Mouse (Mus musculus): Measurements from ENCODE around the gene Sbk2.

Gene Sbk2

DNA sequence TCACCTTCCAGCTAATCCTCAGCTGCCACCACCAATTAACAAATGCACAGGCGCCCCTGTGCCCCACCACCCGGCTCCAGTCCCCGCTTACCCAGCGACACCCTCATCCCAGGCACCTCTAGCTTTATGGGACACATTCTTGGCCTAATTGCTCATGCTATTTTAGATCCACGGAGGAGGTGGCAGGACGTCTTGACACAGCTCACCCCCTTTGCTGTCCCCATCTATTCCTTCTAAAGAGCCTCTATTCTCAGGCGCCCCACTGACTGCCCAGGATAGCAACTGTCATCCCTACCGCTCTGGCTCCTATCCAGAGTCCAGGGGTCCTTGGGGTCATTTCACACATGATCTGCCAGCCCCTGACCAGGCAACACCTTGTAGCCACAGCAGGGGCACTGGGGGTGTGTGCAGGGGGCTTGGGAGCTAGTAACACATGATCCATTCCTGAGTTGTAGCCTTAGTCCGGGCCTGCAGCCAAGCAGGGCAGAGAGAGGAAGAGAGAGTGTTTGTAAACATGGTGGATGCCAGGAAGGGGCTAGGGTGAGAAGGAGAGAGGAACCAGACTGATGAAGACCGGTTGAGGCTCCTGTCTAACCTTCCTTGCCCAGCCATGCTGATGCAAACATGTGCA is 10.3 kb downstream of the Sbk2 start:
- in situ Hi-C loops (cut with MseI, MboI), result no loop called here

DNA sequence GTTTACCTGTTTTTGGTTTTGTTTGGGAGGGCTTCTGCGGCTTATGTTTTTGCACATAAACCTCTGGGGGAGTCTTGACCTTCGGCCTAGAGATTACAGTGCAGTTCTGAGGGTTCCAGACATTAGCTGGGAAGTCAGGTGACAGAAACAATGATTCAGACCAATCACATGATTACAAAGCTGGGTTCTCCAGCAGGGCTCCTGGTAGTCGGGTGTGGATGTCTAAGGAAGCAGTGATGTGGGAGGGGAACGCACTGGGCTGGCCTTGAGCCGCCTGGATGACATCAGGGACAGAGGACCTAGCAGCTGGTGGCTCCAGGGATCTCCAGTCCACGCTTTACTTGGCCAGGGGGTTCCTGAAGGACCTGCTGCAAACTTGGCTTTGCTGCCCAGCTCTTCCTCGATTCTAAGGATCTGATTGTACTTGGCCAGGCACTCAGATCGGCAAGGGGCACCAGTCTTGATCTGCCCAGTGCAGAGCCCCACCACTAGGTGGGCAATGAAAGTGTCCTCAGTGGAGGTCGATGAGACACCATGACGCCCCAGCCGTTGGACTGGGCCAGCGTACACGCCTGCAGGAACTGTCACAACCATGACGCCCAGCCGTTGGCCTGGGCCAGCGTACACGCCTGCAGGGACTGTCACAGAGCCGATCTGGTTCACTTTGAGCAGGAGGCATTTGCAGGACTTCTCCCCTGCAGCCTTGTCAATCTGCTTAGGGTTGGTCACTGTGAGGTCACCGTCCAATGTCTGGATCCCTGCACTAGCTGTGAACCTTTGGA is 13.5 kb downstream of the Sbk2 start:
- in situ Hi-C loops (cut with MseI, MboI), result no loop called here

DNA sequence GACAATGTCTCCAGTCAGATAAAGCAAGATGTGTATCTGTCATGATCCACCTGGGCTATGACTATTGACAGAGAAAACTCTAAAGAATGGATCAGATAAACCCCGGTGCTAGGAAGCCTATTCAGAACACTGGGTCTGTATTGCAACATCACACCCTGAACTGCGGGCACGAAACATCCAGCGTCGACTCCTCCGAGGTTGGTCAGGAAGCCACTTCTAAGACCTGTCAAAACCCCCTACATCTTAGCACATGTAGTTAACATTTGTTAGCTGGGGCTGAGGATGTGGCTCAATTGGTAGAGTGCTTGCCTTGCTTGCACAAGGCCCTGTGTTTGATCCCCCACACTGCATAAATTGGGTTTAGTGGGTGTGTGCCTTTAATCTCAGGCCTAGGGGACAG is 15.8 kb downstream of the Sbk2 start:
- in situ Hi-C loops (cut with MseI, MboI), result loop anchor here in 1 of 2 experiments (10.0 kb wide), 1 partner anchor 96 kb away; no protein-coding TSS in a partner anchor

DNA sequence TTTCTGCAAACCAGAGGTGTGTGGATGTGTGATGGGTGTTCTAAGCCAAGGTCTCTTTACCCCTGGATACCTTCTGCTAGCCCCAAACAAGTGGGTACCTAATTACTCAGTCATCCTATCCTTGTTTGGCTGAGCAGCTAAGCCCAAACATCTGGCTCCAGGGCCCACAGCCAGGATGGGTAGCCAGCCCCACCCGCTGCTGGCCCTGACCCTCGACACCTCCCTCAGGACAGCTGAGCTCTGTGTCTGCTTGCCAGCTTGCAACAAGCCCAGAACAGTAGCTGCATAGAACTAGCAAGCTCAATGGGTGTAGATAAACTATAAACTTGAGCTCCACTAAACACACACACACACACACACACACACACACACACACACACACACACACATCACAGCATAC is 16.4 kb downstream of the Sbk2 start:
- in situ Hi-C loops (cut with MseI, MboI), result loop anchor here in 1 of 2 experiments (10.0 kb wide), 1 partner anchor 97 kb away; no protein-coding TSS in a partner anchor

DNA sequence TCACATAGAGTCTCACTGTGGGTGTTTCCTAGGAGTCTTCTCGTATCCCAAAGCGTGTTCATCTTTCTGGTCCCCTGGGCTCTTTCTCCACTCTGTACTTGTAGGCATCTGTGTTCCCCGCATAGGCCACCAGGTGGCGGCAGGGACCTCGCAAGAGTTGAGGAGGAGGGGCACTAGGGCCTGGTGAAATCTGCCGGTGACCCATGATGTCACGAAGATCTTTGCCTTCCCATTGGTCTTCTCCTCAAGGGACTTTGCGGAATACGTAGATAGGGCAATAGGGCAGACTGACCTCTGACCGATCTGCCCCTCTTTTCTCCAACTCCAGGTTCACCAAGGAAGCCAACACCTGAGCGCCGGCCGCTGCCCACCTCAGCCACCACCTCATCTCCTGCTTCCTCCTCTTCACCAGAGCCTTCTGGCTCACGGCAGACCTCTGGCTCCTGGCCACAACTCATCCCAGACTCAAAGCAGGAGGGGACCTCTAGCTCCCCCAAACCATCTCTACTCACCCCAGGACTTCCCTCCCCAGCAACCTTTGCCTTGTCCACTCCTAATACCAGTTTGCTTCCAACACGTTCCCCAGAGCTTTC is 20.9 kb downstream of the Sbk2 start:
- in situ Hi-C loops (cut with MseI, MboI), result loop anchor here (5.0 to 10.0 kb wide), 2 partner anchors 101 to 104 kb away; no protein-coding TSS in a partner anchor

DNA sequence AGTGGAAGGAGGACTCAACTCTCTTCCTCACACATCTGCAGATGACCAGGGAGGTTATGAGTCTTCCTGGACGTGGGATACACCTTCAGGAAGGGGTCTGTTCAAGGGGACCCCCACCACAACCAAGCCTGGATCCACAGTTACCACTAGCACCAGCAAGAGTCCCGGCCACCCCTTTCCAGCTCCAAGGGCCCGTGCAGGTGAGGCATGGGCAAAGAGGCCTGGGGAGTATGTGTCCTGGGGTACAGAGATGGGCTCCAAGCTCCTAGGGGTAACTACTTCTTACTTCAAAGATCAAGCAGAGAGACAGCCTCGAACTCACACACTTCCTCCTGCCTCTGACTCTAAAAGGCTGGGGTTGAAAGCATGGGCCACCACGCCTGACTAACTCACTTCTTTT is 21.5 kb downstream of the Sbk2 start:
- in situ Hi-C loops (cut with MseI, MboI), result loop anchor here (5.0 to 10.0 kb wide), 2 partner anchors 102 to 105 kb away; no protein-coding TSS in a partner anchor

DNA sequence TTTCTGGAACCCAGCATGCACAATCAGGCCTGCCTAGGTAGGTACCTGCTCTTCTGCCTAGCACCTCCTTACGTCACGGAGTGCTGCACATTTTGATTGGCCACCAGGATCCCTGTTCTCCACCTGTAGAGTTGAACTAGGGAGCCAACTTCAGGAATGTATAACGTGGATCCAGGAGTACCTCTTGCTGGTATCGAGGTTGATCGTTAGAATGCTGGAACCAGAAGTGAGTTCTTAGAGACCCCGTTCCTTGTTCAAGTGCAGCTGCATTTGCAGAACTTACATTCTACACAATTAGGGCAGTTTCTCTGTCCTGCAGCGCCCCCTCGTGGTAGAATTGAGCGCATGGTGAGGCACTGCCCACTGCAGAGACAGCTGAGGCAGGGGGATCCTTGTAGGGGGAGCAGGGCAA is 24.1 kb downstream of the Sbk2 start:
- in situ Hi-C loops (cut with MseI, MboI), result loop anchor here (5.0 to 10.0 kb wide), 2 partner anchors 105 to 107 kb away; no protein-coding TSS in a partner anchor

DNA sequence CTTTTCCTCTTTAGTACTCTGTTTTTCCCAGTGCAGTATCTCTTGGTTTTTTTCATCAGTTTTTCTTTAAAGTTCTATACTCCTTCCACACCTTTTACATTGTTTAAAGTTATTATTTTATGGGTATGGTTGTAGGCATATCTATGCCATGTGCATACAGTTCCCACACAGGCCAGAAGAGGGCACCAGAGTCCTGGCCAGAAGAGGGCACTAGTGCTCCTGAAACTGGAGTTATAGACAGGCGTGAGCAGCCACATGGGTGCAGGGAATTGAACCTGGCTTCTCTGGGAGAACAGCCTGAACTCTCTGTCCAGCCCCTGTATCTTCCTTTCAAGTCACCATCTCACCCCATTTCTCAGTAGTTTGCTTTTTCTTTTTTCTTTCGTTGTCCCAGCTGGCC is 25.8 kb downstream of the Sbk2 start:
- in situ Hi-C loops (cut with MseI, MboI), result no loop called here

DNA sequence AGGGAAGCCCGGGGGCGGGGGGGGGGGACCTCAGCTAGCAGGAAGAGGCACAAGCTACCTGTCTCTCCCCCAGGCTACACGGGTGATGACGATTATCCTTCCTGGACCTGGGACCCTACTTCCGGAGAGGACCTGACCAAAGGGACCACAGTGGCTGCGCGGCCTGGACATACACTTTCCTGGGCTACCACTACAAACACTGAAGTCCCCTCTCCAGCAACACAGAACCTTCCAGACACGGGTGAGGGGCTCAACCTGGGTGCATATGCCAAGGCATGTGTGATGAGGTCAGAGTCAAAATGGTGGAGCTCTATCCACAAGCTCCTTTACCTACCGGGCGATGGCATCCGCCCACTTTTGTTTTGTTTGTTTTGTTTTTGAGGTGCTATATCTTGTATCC is 26.8 kb downstream of the Sbk2 start:
- in situ Hi-C loops (cut with MseI, MboI), result no loop called here

DNA sequence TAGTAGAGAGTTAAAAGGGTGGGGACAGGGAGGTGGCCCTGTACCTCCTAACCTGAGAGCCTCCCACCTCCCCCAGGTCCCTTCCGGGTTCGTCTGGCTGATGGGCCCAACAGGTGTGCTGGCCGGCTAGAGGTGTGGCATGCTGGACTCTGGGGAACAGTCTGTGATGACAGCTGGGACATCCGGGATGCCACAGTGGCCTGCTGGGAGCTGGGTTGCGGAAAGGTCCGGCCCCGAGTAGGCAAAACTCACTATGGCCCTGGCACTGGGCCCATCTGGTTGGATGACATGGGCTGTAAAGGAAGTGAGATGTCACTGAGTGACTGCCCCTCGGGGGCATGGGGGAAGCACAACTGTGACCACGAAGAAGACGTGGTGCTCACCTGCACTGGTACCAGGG is 27.4 kb downstream of the Sbk2 start:
- in situ Hi-C loops (cut with MseI, MboI), result no loop called here

DNA sequence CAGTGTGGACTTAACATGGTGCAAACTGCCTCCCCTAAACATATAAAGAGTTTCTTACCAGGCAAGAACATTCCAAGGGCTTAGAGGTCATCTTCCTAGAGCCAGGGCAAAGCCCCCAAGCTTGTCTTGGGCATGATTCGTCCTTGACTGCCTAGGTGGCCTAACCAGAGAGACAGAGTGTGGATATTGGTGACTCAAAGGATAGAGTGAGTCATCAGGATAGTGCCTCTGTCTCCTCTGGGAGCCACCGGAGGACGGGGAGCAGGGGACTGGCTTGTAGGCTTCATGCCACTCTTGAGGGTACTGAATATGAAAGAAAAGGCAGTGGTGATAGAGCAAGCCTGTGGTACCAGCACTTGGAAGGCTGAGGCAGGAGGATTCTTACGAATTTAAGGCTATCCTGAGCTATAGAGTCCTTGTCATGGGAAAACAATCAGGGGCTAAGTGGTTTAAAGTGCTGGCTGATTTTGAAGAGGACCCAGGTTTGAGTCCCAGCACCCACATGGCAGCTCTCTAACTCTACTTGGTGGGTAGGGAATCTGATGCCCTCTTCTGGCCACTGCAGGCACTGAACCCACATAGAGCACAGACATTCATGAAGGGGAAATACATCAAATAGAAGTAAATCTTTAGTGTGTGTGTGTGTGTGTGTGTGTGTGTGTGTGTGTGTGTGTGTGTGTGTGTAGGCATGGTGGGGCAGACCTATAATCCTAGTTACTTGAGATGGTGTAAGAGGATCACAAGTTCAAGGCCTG is 29.9 kb downstream of the Sbk2 start:
- in situ Hi-C loops (cut with MseI, MboI), result no loop called here

DNA sequence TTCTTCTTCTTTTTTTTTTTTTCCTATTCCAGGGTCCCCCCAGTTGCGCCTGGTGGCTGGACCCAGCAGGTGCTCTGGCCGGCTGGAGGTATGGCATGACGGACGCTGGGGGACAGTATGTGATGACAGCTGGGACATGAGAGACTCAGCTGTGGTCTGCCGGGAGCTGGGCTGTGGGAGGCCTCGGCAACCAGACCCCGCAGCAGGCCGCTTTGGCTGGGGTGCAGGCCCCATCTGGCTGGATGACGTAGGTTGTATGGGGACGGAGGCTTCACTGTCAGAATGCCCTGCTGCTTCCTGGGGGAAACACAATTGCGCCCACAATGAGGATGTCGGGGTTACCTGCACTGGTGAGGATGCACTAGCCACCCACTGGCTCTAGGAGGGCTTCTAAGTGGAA is 31.1 kb downstream of the Sbk2 start:
- in situ Hi-C loops (cut with MseI, MboI), result no loop called here

DNA sequence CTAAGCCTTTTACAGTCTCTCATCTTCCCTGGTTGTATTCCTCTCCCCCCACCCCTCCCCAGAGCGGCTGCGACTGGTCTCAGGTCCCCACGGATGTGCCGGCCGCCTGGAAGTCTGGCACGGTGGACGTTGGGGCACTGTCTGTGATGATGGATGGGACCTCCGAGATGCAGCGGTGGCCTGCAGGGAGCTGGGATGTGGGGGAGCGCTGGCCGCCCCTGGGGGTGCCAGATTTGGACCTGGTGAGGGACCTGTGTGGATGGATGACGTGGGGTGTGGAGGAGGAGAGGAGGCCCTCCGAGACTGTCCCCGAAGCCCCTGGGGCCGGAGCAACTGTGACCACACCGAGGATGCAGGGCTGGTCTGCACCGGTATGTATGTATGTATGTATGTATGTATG is 35.9 kb downstream of the Sbk2 start:
- in situ Hi-C loops (cut with MseI, MboI), result no loop called here

DNA sequence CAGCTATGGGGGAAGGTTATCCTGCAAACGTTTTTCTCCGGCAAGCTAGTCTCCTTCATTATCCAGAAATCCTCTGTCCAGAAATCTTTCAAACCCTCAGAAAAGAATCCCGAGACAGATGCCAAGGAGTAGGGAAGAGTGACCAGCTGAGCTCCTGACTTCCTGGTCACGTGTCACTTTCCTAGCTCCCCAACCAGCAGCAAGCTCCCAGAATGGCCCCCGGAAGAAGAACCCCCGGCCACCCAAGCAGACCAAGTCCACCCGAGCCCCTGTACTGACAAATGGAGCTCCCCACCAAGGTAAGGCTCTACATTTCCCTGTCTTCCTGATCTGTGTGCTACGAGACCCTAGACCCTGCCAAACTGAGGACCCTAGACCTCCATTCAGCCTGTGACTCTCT is 36.5 kb downstream of the Sbk2 start:
- in situ Hi-C loops (cut with MseI, MboI), result no loop called here

DNA sequence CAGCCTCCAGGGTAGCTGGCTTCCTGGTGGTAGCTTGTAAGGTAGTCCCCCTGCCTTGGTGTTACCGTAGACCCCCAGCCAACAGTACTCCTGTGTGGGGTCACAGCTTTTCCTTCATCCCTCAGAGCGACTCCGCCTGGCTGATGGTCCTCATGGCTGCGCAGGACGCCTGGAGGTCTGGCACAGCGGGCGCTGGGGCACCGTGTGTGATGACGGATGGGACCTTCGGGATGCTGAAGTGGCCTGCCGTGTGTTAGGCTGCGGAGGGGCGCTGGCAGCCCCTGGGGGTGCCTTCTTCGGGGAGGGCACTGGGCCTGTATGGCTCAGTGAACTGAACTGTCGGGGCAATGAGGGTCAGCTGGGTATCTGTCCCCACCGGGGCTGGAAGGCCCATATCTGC is 37.4 kb downstream of the Sbk2 start:
- in situ Hi-C loops (cut with MseI, MboI), result no loop called here

DNA sequence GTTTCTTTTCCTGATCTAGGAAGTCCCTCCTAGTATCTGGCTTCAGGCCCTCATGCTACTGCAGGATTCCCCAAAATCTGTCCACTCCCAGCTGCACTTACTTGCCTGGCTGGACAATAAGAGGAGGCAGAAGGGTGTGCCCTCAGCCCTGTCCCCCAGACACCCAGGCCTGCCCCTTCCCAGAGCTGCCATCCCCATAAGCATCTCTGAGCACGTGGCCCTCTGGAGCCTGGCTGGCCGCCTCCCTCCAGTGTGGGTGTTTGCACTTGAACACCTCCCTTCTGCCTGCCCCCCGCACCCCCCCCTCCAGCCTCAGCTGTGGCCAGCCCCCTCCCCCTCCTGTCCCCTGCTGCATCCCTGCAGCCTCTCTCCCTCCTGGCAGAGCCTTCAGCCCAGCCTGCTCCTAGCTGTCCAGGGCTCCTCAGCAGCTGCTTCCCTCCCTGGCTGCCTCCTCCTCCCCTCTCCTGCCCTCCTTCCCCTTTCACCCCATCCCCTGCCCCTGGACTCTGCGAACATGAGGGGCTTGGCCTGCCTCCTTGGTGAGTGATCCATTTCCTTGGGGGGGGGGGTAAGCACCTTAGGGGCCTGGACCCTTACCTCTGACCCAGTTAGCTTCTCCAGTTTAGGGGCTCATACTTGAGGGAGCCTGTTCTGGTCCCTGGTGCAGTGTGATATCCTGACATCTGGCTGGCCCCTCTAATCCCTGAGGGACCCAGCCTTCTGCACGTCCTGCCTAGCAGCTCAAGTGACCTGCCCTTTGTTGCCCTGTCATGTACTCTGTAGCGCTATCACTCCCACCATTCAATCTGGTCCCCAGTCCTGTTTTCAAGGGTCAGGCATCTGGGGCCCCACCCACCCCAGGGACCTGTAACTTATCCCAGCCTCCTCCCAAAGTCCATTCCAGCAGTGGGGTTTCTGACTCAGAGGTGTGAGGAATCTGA is 38.5 kb downstream of the Sbk2 start, which contains the start of gene Ssc5d:
Ssc5d (plus strand) TSS at position 345 of the 941 bp plus-strand sequence.
- in situ Hi-C loops (cut with MseI, MboI), result no loop called here

DNA sequence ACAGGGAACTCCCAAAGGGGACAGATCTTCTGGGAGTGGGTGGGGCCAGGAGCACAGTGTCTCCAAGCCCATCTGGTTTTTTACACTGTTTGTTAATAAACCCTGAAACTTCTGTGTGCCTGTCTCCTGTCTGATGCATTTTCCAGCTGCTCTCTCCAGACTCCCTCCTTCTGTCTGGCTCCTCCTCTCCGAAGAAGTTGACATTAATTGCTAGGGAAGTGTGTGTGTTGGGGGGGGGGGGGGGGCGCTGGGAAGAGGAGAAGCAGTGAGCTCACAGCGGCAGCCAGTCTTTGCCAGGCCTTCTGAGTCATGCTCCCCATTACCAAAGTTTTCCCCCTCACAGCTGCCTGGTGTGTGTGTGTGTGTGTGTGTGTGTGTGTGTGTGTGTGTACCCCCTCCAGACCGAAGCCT is 39.3 kb downstream of the Sbk2 start:
- in situ Hi-C loops (cut with MseI, MboI), result no loop called here

DNA sequence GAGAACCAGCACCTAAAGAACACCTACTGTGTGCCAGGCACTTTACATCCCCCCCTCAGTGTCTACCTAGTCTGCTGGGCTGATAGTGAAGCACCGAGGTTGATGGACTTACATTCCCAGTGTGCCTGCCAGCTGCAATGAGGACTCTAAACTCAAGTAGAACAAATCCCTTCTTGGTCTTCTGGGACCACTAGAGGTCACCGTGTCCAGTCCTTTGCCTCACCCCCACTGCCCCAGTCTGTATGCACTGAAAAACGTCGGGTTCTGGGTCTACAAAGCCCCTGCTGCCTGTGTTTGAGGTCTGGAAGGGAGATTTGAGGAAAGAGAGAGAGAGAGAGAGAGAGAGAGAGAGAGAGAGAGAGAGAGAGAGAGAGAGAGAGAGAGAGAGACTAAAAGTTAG is 39.7 kb downstream of the Sbk2 start:
- in situ Hi-C loops (cut with MseI, MboI), result no loop called here

DNA sequence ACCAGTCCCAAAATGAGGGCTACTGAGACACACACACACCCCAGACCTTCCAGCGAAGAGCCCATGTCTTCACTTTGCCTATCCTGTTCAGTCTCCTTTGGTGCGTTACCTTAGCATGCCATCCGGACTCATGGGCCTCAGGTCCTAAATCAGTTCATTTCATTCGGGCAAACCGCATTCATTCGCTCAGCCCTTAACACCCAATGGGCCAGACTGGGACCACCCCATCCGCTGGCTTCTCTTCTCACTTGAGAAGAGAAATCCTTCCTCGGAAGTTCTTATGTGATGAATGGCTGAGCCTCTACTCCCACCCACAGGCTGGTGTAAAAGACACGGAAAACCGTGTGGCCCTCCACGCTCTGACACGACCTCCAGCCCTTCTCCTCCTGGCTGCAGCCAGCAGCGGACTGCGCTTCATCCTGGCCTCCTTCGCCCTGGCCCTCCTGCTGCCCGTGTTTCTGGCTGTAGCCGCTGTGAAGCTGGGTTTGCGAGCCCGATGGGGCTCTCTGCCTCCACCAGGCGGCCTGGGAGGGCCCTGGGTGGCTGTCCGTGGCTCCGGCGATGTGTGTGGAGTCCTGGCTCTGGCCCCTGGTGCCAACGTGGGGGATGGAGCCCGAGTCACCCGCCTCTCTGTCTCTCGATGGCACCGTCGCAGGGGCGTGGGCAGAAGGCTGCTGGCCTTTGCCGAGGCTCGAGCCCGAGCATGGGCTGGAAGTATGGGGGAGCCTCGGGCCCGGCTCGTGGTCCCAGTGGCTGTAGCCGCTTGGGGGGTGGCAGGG is 40.4 kb downstream of the Sbk2 start:
- in situ Hi-C loops (cut with MseI, MboI), result no loop called here
